Mouse (Mus musculus) gonadal fat pad, adult 2 months (tissue): Measurements from ENCODE around the gene Lsm12. TPM values are rescaled to one million over a fixed set of nuclear protein-coding genes. Genes with fewer than 3 reads are reported as not detected.
A peak's percentile ranks its signal among the peaks of the same experiment; 100 is the strongest.
"Not testable (repeated sequence)": the region's sequence is repeated elsewhere in the genome, so short reads cannot be mapped to it uniquely, and the experiment has no call there.

ENCODE experiments used
- DNase-seq: peaks from one replicate; pipeline ENCODE4 v3.0.0-alpha.2; 2012; ENCODE audit warnings: low read depth
- polyA plus RNA-seq: library from polyadenylated mRNA; depleted of rRNA; stranded (reverse); fragments of >200 nt; gene quantifications from 2 replicates; pipeline ENCODE4 v1.2.3, GENCODE M21; 2012

The Lsm12 gene
- polyA plus RNA-seq, 1 experiment: 30.7 TPM

GRCm38 (mm10) chr11:102186235-102186634 lies 1.1 kb upstream of the Lsm12 start:
- no peak for DNase-seq

- no peak for DNase-seq
These were observed 581 bp upstream of the Lsm12 start for GRCm38 (mm10) chr11:102185677-102186076.

GRCm38 (mm10) chr11:102184253-102184645 lies 847 bp downstream of the Lsm12 start:
- DNase-seq: no peak

GRCm38 (mm10) chr11:102179836-102180235 lies 5.3 kb downstream of the Lsm12 start:
- no peak for DNase-seq

GRCm38 (mm10) chr11:102168689-102169088 lies 16.4 kb downstream of the Lsm12 start:
- no peak for DNase-seq

GRCm38 (mm10) chr11:102167539-102167938 lies 17.6 kb downstream of the Lsm12 start:
- DNase-seq: no peak

GRCm38 (mm10) chr11:102165971-102166722 lies 18.9 kb downstream of the Lsm12 start:
- DNase-seq: no peak

- peak; percentile 66 for DNase-seq
These were observed 25.3 kb downstream of the Lsm12 start for GRCm38 (mm10) chr11:102159781-102160180.

GRCm38 (mm10) chr11:102158024-102158423 lies 27.1 kb downstream of the Lsm12 start:
- not testable (repeated sequence) for DNase-seq

GRCm38 (mm10) chr11:102156786-102157089 lies 28.4 kb downstream of the Lsm12 start:
- DNase-seq: no peak

- peak; percentile 46 for DNase-seq
These were observed 28.9 kb downstream of the Lsm12 start, which contains the start of gene Tmem101 for GRCm38 (mm10) chr11:102156039-102156785. TSS of gene Tmem101 (minus strand) at chr11:102156404.

GRCm38 (mm10) chr11:102147213-102147989 lies 37.7 kb downstream of the Lsm12 start:
- DNase-seq: no peak

GRCm38 (mm10) chr11:102146531-102146930 lies 38.6 kb downstream of the Lsm12 start:
- no peak for DNase-seq

GRCm38 (mm10) chr11:102146005-102146404 lies 39.1 kb downstream of the Lsm12 start:
- DNase-seq: no peak

GRCm38 (mm10) chr11:102145471-102146001 lies 39.6 kb downstream of the Lsm12 start, which contains the start of gene Nags:
TSS of gene Nags (plus strand) at chr11:102145513.
- no peak for DNase-seq

- DNase-seq: no peak
These were observed 40.1 kb downstream of the Lsm12 start for GRCm38 (mm10) chr11:102144957-102145470.

- DNase-seq: no peak
These were observed 42.7 kb downstream of the Lsm12 start for GRCm38 (mm10) chr11:102142355-102142754.

GRCm38 (mm10) chr11:102140508-102140907 lies 44.6 kb downstream of the Lsm12 start:
- no peak for DNase-seq

GRCm38 (mm10) chr11:102138447-102138740 lies 46.7 kb downstream of the Lsm12 start:
- DNase-seq: no peak

- DNase-seq: no peak
These were observed 47.3 kb downstream of the Lsm12 start for GRCm38 (mm10) chr11:102137625-102138446.

- no peak for DNase-seq
These were observed 50.6 kb downstream of the Lsm12 start for GRCm38 (mm10) chr11:102134516-102134915.
